ENCODE assay signal across 7 mouse cellular contexts in genomic region chr17:73263077-73263501, GRCm38 (mm10).
DNase-seq lines count a peak whose midpoint lies in the region; ATAC-seq and TF ChIP-seq lines count a peak whose summit lies in the region.

No protein-coding gene starts in this region.

- peak; percentile 91 for ATAC-seq in stomach, postnatal 0 days (ENCODE audit: low FRiP score, low TSS enrichment)
- ATAC-seq in hindbrain, embryonic 11.5 days (ENCODE audit: low FRiP score): no peak

- no peak overlapping the region for H3K4me3 ChIP-seq in stomach, postnatal 0 days (ENCODE audit: low read depth, low read length)
- H3K4me3 ChIP-seq in hindbrain, embryonic 11.5 days (ENCODE audit: low read depth, low read length): no peak overlapping the region

- 47% methylated on average over 8 of the region's 8 CpGs for WGBS in stomach, postnatal 0 days
- 85% methylated on average over 8 of the region's 8 CpGs for WGBS in hindbrain, embryonic 11.5 days

- H3K27ac ChIP-seq in stomach, postnatal 0 days (replicated peaks): no peak overlapping the region
- H3K27ac ChIP-seq in hindbrain, embryonic 11.5 days (ENCODE audit: low read depth, low read length): no peak overlapping the region

- TF ChIP-seq EP300 in stomach, postnatal 0 days (optimal IDR thresholded peaks at IDR 0.05): no peak

- H3K9ac ChIP-seq in stomach, postnatal 0 days (ENCODE audit: low read length): no peak overlapping the region
- H3K9ac ChIP-seq in hindbrain, embryonic 11.5 days (ENCODE audit: low read depth, low read length): no peak overlapping the region

- no peaks in the 10 kb centered on the region for H3K27me3 ChIP-seq in stomach, postnatal 0 days (ENCODE audit: control insufficient read depth, insufficient read depth, low read length)
- no peaks in the 10 kb centered on the region for H3K27me3 ChIP-seq in hindbrain, embryonic 11.5 days (ENCODE audit: control insufficient read depth, insufficient read depth, low read length)

- H3K36me3 ChIP-seq in stomach, postnatal 0 days (ENCODE audit: control insufficient read depth, insufficient read depth, low read length): no peaks in the 10 kb centered on the region
- no peaks in the 10 kb centered on the region for H3K36me3 ChIP-seq in hindbrain, embryonic 11.5 days (ENCODE audit: control insufficient read depth, insufficient read depth, low read length)

- no peaks in the 10 kb centered on the region for H3K4me1 ChIP-seq in stomach, postnatal 0 days (replicated peaks; ENCODE audit: control insufficient read depth, insufficient read depth)
- no peaks in the 10 kb centered on the region for H3K4me1 ChIP-seq in hindbrain, embryonic 11.5 days (replicated peaks; ENCODE audit: control insufficient read depth, insufficient read depth, low read length)

- no peak overlapping the region for H3K4me2 ChIP-seq in stomach, postnatal 0 days (replicated peaks; ENCODE audit: low read depth)
- H3K4me2 ChIP-seq in hindbrain, embryonic 11.5 days (replicated peaks; ENCODE audit: low read depth, low read length): no peak overlapping the region

- TF ChIP-seq CTCF in stomach, postnatal 0 days (IDR thresholded peaks at IDR 0.05; ENCODE audit: low read depth): no peak

- peak; percentile 42 for DNase-seq in urinary bladder, postnatal 25 days (ENCODE audit: low spot score)
- DNase-seq in urinary bladder, postnatal 10 days (ENCODE audit: low spot score): no peak
- DNase-seq in adrenal gland, postnatal 36 days: peak; percentile 90 to 91
- peak; percentile 53 to 93 for DNase-seq in left cerebral cortex, adult 8-10 months (ENCODE audit: low spot score in 2 of 2)
- DNase-seq in stomach, postnatal 0 days (ENCODE audit: low spot score): peak; percentile 71
- DNase-seq in neural tube, embryonic 10.5 days (ENCODE audit: extremely low spot score, low spot score): no peak
- DNase-seq in hindbrain, embryonic 11.5 days (ENCODE audit: low spot score): no peak

- H3K9me3 ChIP-seq in stomach, postnatal 0 days (ENCODE audit: control insufficient read depth, low read length): no peaks in the 10 kb centered on the region
- no peaks in the 10 kb centered on the region for H3K9me3 ChIP-seq in hindbrain, embryonic 11.5 days (ENCODE audit: control insufficient read depth, low read length)

Comparison
In these comparisons a context has a peak if more than half of its experiments do, and no peak if none do; other contexts are left out.
1. DNase-seq: peak in urinary bladder, postnatal 25 days (single experiment), adrenal gland, postnatal 36 days (2 of 2), left cerebral cortex, adult 8-10 months (2 of 2) and stomach, postnatal 0 days (single experiment); none in urinary bladder, postnatal 10 days (single experiment), neural tube, embryonic 10.5 days (single experiment) and hindbrain, embryonic 11.5 days (single experiment).